Mouse (Mus musculus): ENCODE results near the gene Dnaic2.

GRCm38 (mm10) chr11:114690192-114690591 is 37.0 kb upstream of the Dnaic2 start:
- TF ChIP-seq NRF1 (IDR thresholded peaks at IDR 0.05; ENCODE audit: low read depth, low read length) (no peak), ETS1 (conservative IDR thresholded peaks at IDR 0.05; ENCODE audit: low read depth, low read length) (no peak), USF1 (IDR thresholded peaks at IDR 0.05; ENCODE audit: low read depth, low read length) (no peak), POLR2AphosphoS2 (IDR thresholded peaks at IDR 0.05; ENCODE audit: low read depth, low read length) (no peak), CTCF (conservative IDR thresholded peaks at IDR 0.05 in 1 of 2, IDR thresholded peaks at IDR 0.05 in 1 of 2; ENCODE audit: low read depth in 2 of 2, low read length in 2 of 2) (no peak), MXI1 (IDR thresholded peaks at IDR 0.05; ENCODE audit: low read depth, low read length) (no peak), BHLHE40 (IDR thresholded peaks at IDR 0.05; ENCODE audit: low read depth, low read length) (no peak), MEF2A (IDR thresholded peaks at IDR 0.05; ENCODE audit: borderline replicate concordance, low read depth, low read length) (no peak), EP300 (IDR thresholded peaks at IDR 0.05; ENCODE audit: low read length) (no peak), KAT2A (IDR thresholded peaks at IDR 0.05; ENCODE audit: insufficient replicate concordance, low read length) (no peak), MAX (IDR thresholded peaks at IDR 0.05; ENCODE audit: low read length) (no peak), MAZ (IDR thresholded peaks at IDR 0.05; ENCODE audit: low read depth, low read length) (no peak), POLR2A (IDR thresholded peaks at IDR 0.05; ENCODE audit: low read depth, low read length) (no peak)
